Comparison of ENCODE assay signal across 15 mouse cellular contexts in the genomic region with DNA sequence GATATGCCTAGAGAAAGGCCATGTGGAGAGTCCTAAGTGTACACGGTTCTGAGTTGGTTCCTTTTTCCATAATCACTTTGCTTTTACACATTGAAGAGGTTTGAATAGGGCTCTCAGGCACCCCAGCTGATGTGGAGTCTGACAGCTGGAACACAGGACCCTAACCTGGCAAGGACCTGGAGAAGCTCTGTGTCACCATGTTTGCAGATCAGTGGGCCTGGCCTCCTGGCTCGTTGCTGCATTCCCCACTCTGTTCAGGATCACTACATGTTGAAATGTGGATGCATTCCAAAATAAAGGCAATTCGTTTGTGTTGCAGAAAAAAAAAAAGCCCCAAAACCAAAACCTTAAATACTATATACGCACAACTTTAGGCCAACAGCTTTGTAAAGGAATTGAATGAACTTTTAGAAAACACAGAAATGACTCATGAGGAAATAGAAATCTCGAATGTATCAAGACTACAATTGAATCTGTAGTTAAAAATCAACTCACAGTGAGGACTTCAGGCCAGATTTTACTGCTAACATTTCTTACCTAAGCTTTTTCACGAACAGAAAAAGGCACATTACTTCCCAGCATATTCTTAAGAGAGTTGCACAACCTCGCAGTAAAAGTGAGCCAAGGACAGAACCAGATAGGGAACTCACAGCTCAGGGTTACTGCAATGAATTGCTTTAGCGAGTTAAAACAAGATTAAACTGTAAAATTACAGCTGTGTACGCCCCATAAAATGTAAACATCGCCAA.
DNase-seq lines count a peak whose midpoint lies in the region; ATAC-seq lines count a peak whose summit lies in the region.
"Had no signal": no experiment of that assay in that cellular context is flagged by ENCODE, and none has a peak within 500 bp of the region (broad histone marks: within the 10 kb centered on the region; RNA-seq: fewer than 3 reads in every experiment).

No protein-coding gene starts in this region.

- H3K36me3 ChIP-seq in heart, embryonic 12.5 days, result no peaks in the 10 kb centered on the region
- no peaks in the 10 kb centered on the region for H3K36me3 ChIP-seq in lung, embryonic 16.5 days (ENCODE audit: control insufficient read depth, insufficient read depth, low read length)
- H3K36me3 ChIP-seq: forebrain, embryonic 15.5 days; hindbrain, embryonic 15.5 days; limb, embryonic 15.5 days had no signal

- no peak for ATAC-seq in heart, embryonic 12.5 days (ENCODE audit: insufficient number of reproducible peaks, low FRiP score)
- ATAC-seq in lung, embryonic 16.5 days (ENCODE audit: low read depth), result no peak
- ATAC-seq: forebrain, embryonic 15.5 days; liver, postnatal 0 days; midbrain, embryonic 16.5 days had no signal

- H3K4me1 ChIP-seq in heart, embryonic 12.5 days (replicated peaks), result peaks cover 3% of the 10 kb centered on the region; the same call in 1 of the 2 replicates
- 0 out of 2 replicates have a peak, but pooled peaks cover 6% of the 10 kb centered on the region for H3K4me1 ChIP-seq in lung, embryonic 16.5 days (replicated peaks; ENCODE audit: control insufficient read depth, insufficient read depth, low read length)
- H3K4me1 ChIP-seq: forebrain, embryonic 15.5 days; hindbrain, embryonic 15.5 days; limb, embryonic 15.5 days had no signal

- H3K27me3 ChIP-seq in heart, embryonic 12.5 days (replicated peaks), result no peaks in the 10 kb centered on the region
- H3K27me3 ChIP-seq in lung, embryonic 16.5 days (ENCODE audit: control insufficient read depth, insufficient read depth, low read depth, low read length), result no peaks in the 10 kb centered on the region
- H3K27me3 ChIP-seq: forebrain, embryonic 15.5 days; hindbrain, embryonic 15.5 days; limb, embryonic 15.5 days had no signal

- H3K4me2 ChIP-seq in heart, embryonic 12.5 days, result no peak overlapping the region
- no peak overlapping the region for H3K4me2 ChIP-seq in lung, embryonic 16.5 days (ENCODE audit: low read depth, low read length)
- H3K4me2 ChIP-seq: forebrain, embryonic 15.5 days; hindbrain, embryonic 15.5 days; limb, embryonic 15.5 days had no signal

- H3K9ac ChIP-seq in heart, embryonic 12.5 days, result no peak overlapping the region
- no peak overlapping the region for H3K9ac ChIP-seq in lung, embryonic 16.5 days (ENCODE audit: low read length)
- H3K9ac ChIP-seq: forebrain, embryonic 15.5 days; hindbrain, embryonic 15.5 days; limb, embryonic 15.5 days; liver, postnatal 0 days had no signal

- 69% methylated on average over 10 of the region's 10 CpGs for WGBS in heart, embryonic 12.5 days
- 47% methylated on average over 10 of the region's 10 CpGs for WGBS in lung, embryonic 16.5 days

- H3K4me3 ChIP-seq in heart, embryonic 12.5 days, result no peak overlapping the region
- H3K4me3 ChIP-seq in lung, embryonic 16.5 days (ENCODE audit: low read length), result no peak overlapping the region
- H3K4me3 ChIP-seq: erythroblast, embryonic 14.5 days; forebrain, embryonic 15.5 days; hindbrain, embryonic 15.5 days; limb, embryonic 15.5 days had no signal

- H3K9me3 ChIP-seq in heart, embryonic 12.5 days (replicated peaks), result no peaks in the 10 kb centered on the region
- no peaks in the 10 kb centered on the region for H3K9me3 ChIP-seq in lung, embryonic 16.5 days (ENCODE audit: control insufficient read depth, low read length)
- H3K9me3 ChIP-seq: forebrain, embryonic 15.5 days; hindbrain, embryonic 15.5 days; limb, embryonic 15.5 days had no signal

- no peak overlapping the region for H3K27ac ChIP-seq in heart, embryonic 12.5 days (ENCODE audit: poor library complexity, severe bottlenecking)
- H3K27ac ChIP-seq in lung, embryonic 16.5 days (ENCODE audit: low read length), result peak overlapping the region; percentile 49
- H3K27ac ChIP-seq: forebrain, embryonic 15.5 days; hindbrain, embryonic 15.5 days; limb, embryonic 15.5 days had no signal

- DNase-seq in heart, adult 8-10 months (ENCODE audit: low spot score), result peak; percentile 28
- DNase-seq in lung, postnatal 14 days, result no peak
- DNase-seq in kidney, postnatal 36 days, result peak; percentile 40 to 45
- DNase-seq in liver, result no peak
- DNase-seq in frontal cortex, adult 2 months (ENCODE audit: extremely low spot score in 1 of 2, low spot score in 1 of 2), result no peak
- DNase-seq: cerebellum, adult 11-12 months; liver, postnatal 0 days; thymus, adult 2 months had no signal

Comparison
In these comparisons a context has a peak if more than half of its experiments do, and no peak if none do; other contexts are left out.
1. DNase-seq: peak in heart, adult 8-10 months (single experiment) and kidney, postnatal 36 days (2 of 2); none in lung, postnatal 14 days (single experiment), liver (single experiment) and frontal cortex, adult 2 months (0 of 2).